Mouse (Mus musculus): ENCODE data around the gene Nfib.

- TF ChIP-seq ZKSCAN1 (IDR thresholded peaks at IDR 0.05; ENCODE audit: borderline replicate concordance, low read depth, low read length): no peak
- TF ChIP-seq POLR2A (IDR thresholded peaks at IDR 0.05; ENCODE audit: low read depth, low read length): no peak
- TF ChIP-seq ZMIZ1 (IDR thresholded peaks at IDR 0.05; ENCODE audit: low read depth, low read length): no peak
- no peak for TF ChIP-seq MAFK (IDR thresholded peaks at IDR 0.05; ENCODE audit: insufficient replicate concordance, low read length)
- no peak for TF ChIP-seq BHLHE40 (IDR thresholded peaks at IDR 0.05; ENCODE audit: low read depth, low read length)
- no peak for TF ChIP-seq CTCF (conservative IDR thresholded peaks at IDR 0.05 in 1 of 2, IDR thresholded peaks at IDR 0.05 in 1 of 2; ENCODE audit: low read depth in 2 of 2, low read length in 2 of 2)
- TF ChIP-seq PAX5 (IDR thresholded peaks at IDR 0.05; ENCODE audit: low read length): no peak
- TF ChIP-seq NRF1 (IDR thresholded peaks at IDR 0.05; ENCODE audit: low read depth, low read length): no peak
- no peak for TF ChIP-seq HCFC1 (IDR thresholded peaks at IDR 0.05; ENCODE audit: low read depth, low read length)
- no peak for TF ChIP-seq EP300 (IDR thresholded peaks at IDR 0.05; ENCODE audit: low read length)
- no peak for TF ChIP-seq ZC3H11A (IDR thresholded peaks at IDR 0.05; ENCODE audit: low read depth, low read length)
Observed at GRCm38 (mm10) chr4:82477742-82478141, 227.8 kb downstream of the Nfib start.

Measured in CH12.LX (cell line).